In genomic region chr9:60921287-60921686, GRCm38 (mm10) we compare ENCODE assay signal across 24 mouse cellular contexts.
"Had no signal": no experiment of that assay in that cellular context is flagged by ENCODE, and none has a peak within 500 bp of the region (broad histone marks: within the 10 kb centered on the region; RNA-seq: fewer than 3 reads in every experiment).

No protein-coding gene starts in this region.

- H3K4me3 ChIP-seq: embryonic facial prominence, embryonic 12.5 days; embryonic facial prominence, embryonic 13.5 days; embryonic facial prominence, embryonic 15.5 days; erythroblast, embryonic 14.5 days; forebrain, embryonic 10.5 days; forebrain, embryonic 12.5 days; forebrain, embryonic 13.5 days; forebrain, embryonic 15.5 days; gastrocnemius, adult 2 months; heart, adult 2 months had no signal

- H3K9ac ChIP-seq: embryonic facial prominence, embryonic 12.5 days; embryonic facial prominence, embryonic 13.5 days; embryonic facial prominence, embryonic 15.5 days; forebrain, embryonic 12.5 days; forebrain, embryonic 13.5 days; forebrain, embryonic 15.5 days; forebrain, postnatal 0 days had no signal

- H3K9me3 ChIP-seq: embryonic facial prominence, embryonic 12.5 days; embryonic facial prominence, embryonic 13.5 days; embryonic facial prominence, embryonic 15.5 days; forebrain, embryonic 10.5 days; forebrain, embryonic 12.5 days; forebrain, embryonic 13.5 days; forebrain, embryonic 15.5 days had no signal

- ATAC-seq: forebrain, embryonic 13.5 days; forebrain, postnatal 0 days had no signal

- DNase-seq: cerebellum, adult 8-10 months; cerebellum, adult 9-10 months; cerebellum, adult 9-11 months; cerebellum, postnatal 10 days; cerebellum, postnatal 14 days; cerebellum, postnatal 25 days; cerebellum, postnatal 36 days; embryo, embryonic 11 days; forebrain, postnatal 0 days; gastrocnemius, adult 2 months; gastrocnemius, postnatal 10 days; gastrocnemius, postnatal 14 days; gastrocnemius, postnatal 25 days; gastrocnemius, postnatal 36 days; heart, adult 11 months; heart, adult 2 months had no signal

- H3K36me3 ChIP-seq: embryonic facial prominence, embryonic 12.5 days; embryonic facial prominence, embryonic 13.5 days; embryonic facial prominence, embryonic 15.5 days; forebrain, embryonic 10.5 days; forebrain, embryonic 12.5 days; forebrain, embryonic 15.5 days had no signal

- H3K27ac ChIP-seq: forebrain, embryonic 12.5 days; gastrocnemius, adult 2 months; heart, adult 2 months had no signal

- H3K27me3 ChIP-seq: embryonic facial prominence, embryonic 12.5 days; embryonic facial prominence, embryonic 13.5 days; embryonic facial prominence, embryonic 15.5 days; forebrain, embryonic 15.5 days had no signal
